Mouse (Mus musculus): ENCODE results near the gene Rab3b.

GRCm38 (mm10) chr4:108990032-108990431 lies 111.2 kb downstream of the Rab3b start:
- TF ChIP-seq ETS1 (IDR thresholded peaks at IDR 0.05; ENCODE audit: low read depth, low read length) = no peak
- no peak for TF ChIP-seq CTCF (IDR thresholded peaks at IDR 0.05 in 2 of 3, conservative IDR thresholded peaks at IDR 0.05 in 1 of 3; ENCODE audit: control insufficient read depth in 1 of 3, insufficient read depth in 1 of 3, low read depth in 2 of 3, low read length in 3 of 3, poor library complexity in 1 of 3, severe bottlenecking in 1 of 3)
- TF ChIP-seq POLR2A (IDR thresholded peaks at IDR 0.05; ENCODE audit: control insufficient read depth in 1 of 2, insufficient read depth in 1 of 2, low read depth in 1 of 2, low read length in 2 of 2, poor library complexity in 1 of 2) = no peak
- TF ChIP-seq GATA1 (IDR thresholded peaks at IDR 0.05; ENCODE audit: low read depth, low read length) = no peak
- no peak for TF ChIP-seq TCF12 (IDR thresholded peaks at IDR 0.05; ENCODE audit: low read depth, low read length)
- TF ChIP-seq SIN3A (IDR thresholded peaks at IDR 0.05; ENCODE audit: low read length) = no peak
- TF ChIP-seq KAT2A (conservative IDR thresholded peaks at IDR 0.05; ENCODE audit: low read depth, low read length) = no peak

All from MEL (cell line).